Mouse (Mus musculus): ENCODE data around the gene Gm45233. TPM values are rescaled to one million over a fixed set of nuclear protein-coding genes. Genes with fewer than 3 reads are reported as not detected.

Gm45233 gene
- polyA plus RNA-seq, 1 experiment from 2014 or later, result not detected

GRCm38 (mm10) chr7:43490861-43491260 lies 46.9 kb downstream of the Gm45233 start:
- no peak overlapping the region for H3K4me3 ChIP-seq (ENCODE audit: low read depth, low read length)
- 48% methylated on average over 9 of the region's 9 CpGs for WGBS (ENCODE audit: insufficient replicate concordance)
- H3K9me3 ChIP-seq (replicated peaks; ENCODE audit: control insufficient read depth, low read length), result no peaks in the 10 kb centered on the region
- peaks cover 55% of the 10 kb centered on the region for H3K27me3 ChIP-seq (ENCODE audit: control insufficient read depth, insufficient read depth, low read length)
- no peaks in the 10 kb centered on the region; the same call in 1 of the 2 replicates for H3K4me1 ChIP-seq (ENCODE audit: control insufficient read depth, insufficient read depth, low read length)
- H3K9ac ChIP-seq (ENCODE audit: low read depth, low read length), result no peak overlapping the region
- ATAC-seq (replicated peaks; ENCODE audit: insufficient number of reproducible peaks, low FRiP score, low TSS enrichment), result no peak
- no peak overlapping the region for H3K4me2 ChIP-seq
- no peaks in the 10 kb centered on the region for H3K36me3 ChIP-seq (ENCODE audit: control insufficient read depth, insufficient read depth, low read length)
- H3K27ac ChIP-seq (ENCODE audit: low read depth, low read length), result no peak overlapping the region

- Histone ChIP-seq H3K4me3 (ENCODE audit: low read depth, low read length) (no peak overlapping the region), H3K36me3 (ENCODE audit: control insufficient read depth, insufficient read depth, low read length) (no peaks in the 10 kb centered on the region), H3K27ac (ENCODE audit: low read depth, low read length) (no peak overlapping the region), H3K4me2 (no peak overlapping the region), H3K9me3 (replicated peaks; ENCODE audit: control insufficient read depth, low read length) (no peaks in the 10 kb centered on the region; the same call in 1 of the 2 replicates), H3K4me1 (ENCODE audit: control insufficient read depth, insufficient read depth, low read length) (no peaks in the 10 kb centered on the region), H3K27me3 (ENCODE audit: control insufficient read depth, insufficient read depth, low read length) (peaks cover 29% of the 10 kb centered on the region), H3K9ac (ENCODE audit: low read depth, low read length) (no peak overlapping the region)
- ATAC-seq (replicated peaks; ENCODE audit: insufficient number of reproducible peaks, low FRiP score, low TSS enrichment), result no peak
- 18% methylated on average over 21 of the region's 21 CpGs for WGBS (ENCODE audit: insufficient replicate concordance)
These were observed 51.6 kb downstream of the Gm45233 start for GRCm38 (mm10) chr7:43495343-43496021.

- no peaks in the 10 kb centered on the region for H3K27me3 ChIP-seq (ENCODE audit: control insufficient read depth, insufficient read depth, low read length)
- no peak overlapping the region for H3K9ac ChIP-seq (ENCODE audit: low read depth, low read length)
- 45% methylated on average over 4 of the region's 4 CpGs for WGBS (ENCODE audit: insufficient replicate concordance)
- no peak overlapping the region for H3K4me3 ChIP-seq (ENCODE audit: low read depth, low read length)
- no peaks in the 10 kb centered on the region for H3K36me3 ChIP-seq (ENCODE audit: control insufficient read depth, insufficient read depth, low read length)
- no peaks in the 10 kb centered on the region for H3K4me1 ChIP-seq (ENCODE audit: control insufficient read depth, insufficient read depth, low read length)
- H3K4me2 ChIP-seq, result no peak overlapping the region
- H3K27ac ChIP-seq (ENCODE audit: low read depth, low read length), result no peak overlapping the region
- no peak for ATAC-seq (replicated peaks; ENCODE audit: insufficient number of reproducible peaks, low FRiP score, low TSS enrichment)
- 0 out of 2 replicates have a peak, but pooled peaks cover 2% of the 10 kb centered on the region for H3K9me3 ChIP-seq (replicated peaks; ENCODE audit: control insufficient read depth, low read length)
These were observed 68.0 kb downstream of the Gm45233 start for GRCm38 (mm10) chr7:43511707-43512478.

- WGBS (ENCODE audit: insufficient replicate concordance), result 75% methylated on average over 4 of the region's 4 CpGs
- Histone ChIP-seq H3K9me3 (replicated peaks; ENCODE audit: control insufficient read depth, low read length) (0 out of 2 replicates have a peak, but pooled peaks cover 2% of the 10 kb centered on the region), H3K4me2 (no peak overlapping the region), H3K27ac (ENCODE audit: low read depth, low read length) (no peak overlapping the region), H3K4me3 (ENCODE audit: low read depth, low read length) (no peak overlapping the region), H3K27me3 (ENCODE audit: control insufficient read depth, insufficient read depth, low read length) (no peaks in the 10 kb centered on the region), H3K9ac (ENCODE audit: low read depth, low read length) (no peak overlapping the region), H3K36me3 (ENCODE audit: control insufficient read depth, insufficient read depth, low read length) (no peaks in the 10 kb centered on the region), H3K4me1 (ENCODE audit: control insufficient read depth, insufficient read depth, low read length) (no peaks in the 10 kb centered on the region)
- ATAC-seq (replicated peaks; ENCODE audit: insufficient number of reproducible peaks, low FRiP score, low TSS enrichment), result no peak
These were observed 68.6 kb downstream of the Gm45233 start for GRCm38 (mm10) chr7:43512519-43512918.

Small RNA genes within 50 kb of the gene (microRNA-seq; reads per million reads assigned to microRNA genes)
- 2.1 reads per million, percentile 26 among the genes with 10 or more reads in this experiment for gene Mir7051 (ENCODE audit: borderline number of aligned reads)

Other genes with a start within 250 kb of the Gm45233 start
- gene Zfp715, start 130.8 kb upstream of the Gm45233 start, polyA plus RNA-seq (2014; fragmentation: Nextera tagmentation; extraction: Ambion mirVana), result 11.6 and 12.1 TPM in 2 replicates
- gene Siglecf, start 92.8 kb upstream of the Gm45233 start, polyA plus RNA-seq (2014; fragmentation: Nextera tagmentation; extraction: Ambion mirVana), result 0.54 TPM in 1 of 2 replicates, not detected in the other
- 0.24 TPM in 1 of 2 replicates, not detected in the other for gene Siglecg, start 35.9 kb upstream of the Gm45233 start, polyA plus RNA-seq (2014; fragmentation: Nextera tagmentation; extraction: Ambion mirVana)
- gene Lim2, start 16.5 kb upstream of the Gm45233 start, polyA plus RNA-seq (2014; fragmentation: Nextera tagmentation; extraction: Ambion mirVana), result not detected in 2 replicates
- 0.82 TPM in 1 of 2 replicates, not detected in the other for gene Nkg7, start 7.1 kb upstream of the Gm45233 start, polyA plus RNA-seq (2014; fragmentation: Nextera tagmentation; extraction: Ambion mirVana)
- not detected in 2 replicates for gene Cldnd2, start 3.3 kb upstream of the Gm45233 start, polyA plus RNA-seq (2014; fragmentation: Nextera tagmentation; extraction: Ambion mirVana)
- 538 and 556 TPM in 2 replicates for gene Etfb, start within 50 bp of the Gm45233 start, polyA plus RNA-seq (2014; fragmentation: Nextera tagmentation; extraction: Ambion mirVana)
- 0.99 and 1.9 TPM in 2 replicates for gene Vsig10l, start 19.0 kb downstream of the Gm45233 start, polyA plus RNA-seq (2014; fragmentation: Nextera tagmentation; extraction: Ambion mirVana)
- 0.10 and 0.11 TPM in 2 replicates for gene Iglon5, start 45.9 kb downstream of the Gm45233 start, polyA plus RNA-seq (2014; fragmentation: Nextera tagmentation; extraction: Ambion mirVana)
- gene 4931406B18Rik, start 61.8 kb downstream of the Gm45233 start, polyA plus RNA-seq (2014; fragmentation: Nextera tagmentation; extraction: Ambion mirVana), result not detected in 2 replicates
- 0.44 and 0.79 TPM in 2 replicates for gene Cd33, start 100.3 kb downstream of the Gm45233 start, polyA plus RNA-seq (2014; fragmentation: Nextera tagmentation; extraction: Ambion mirVana)
- 1.2 and 1.9 TPM in 2 replicates for gene Zfp658, start 118.1 kb downstream of the Gm45233 start, polyA plus RNA-seq (2014; fragmentation: Nextera tagmentation; extraction: Ambion mirVana)
- gene Zfp719, start 135.5 kb downstream of the Gm45233 start, polyA plus RNA-seq (2014; fragmentation: Nextera tagmentation; extraction: Ambion mirVana), result 8.0 TPM in 2 replicates
- gene Zfp819, start 163.0 kb downstream of the Gm45233 start, polyA plus RNA-seq (2014; fragmentation: Nextera tagmentation; extraction: Ambion mirVana), result 0.21 TPM in 1 of 2 replicates, not detected in the other
- gene Ceacam18, start 190.6 kb downstream of the Gm45233 start, polyA plus RNA-seq (2014; fragmentation: Nextera tagmentation; extraction: Ambion mirVana), result not detected in 2 replicates
- gene Siglece, start 216.0 kb downstream of the Gm45233 start, polyA plus RNA-seq (2014; fragmentation: Nextera tagmentation; extraction: Ambion mirVana), result 0.23 and 0.37 TPM in 2 replicates
- gene Ctu1, start 227.9 kb downstream of the Gm45233 start, polyA plus RNA-seq (2014; fragmentation: Nextera tagmentation; extraction: Ambion mirVana), result 4.2 and 5.1 TPM in 2 replicates
- gene Klk14, start 246.3 kb downstream of the Gm45233 start, polyA plus RNA-seq (2014; fragmentation: Nextera tagmentation; extraction: Ambion mirVana), result not detected in 2 replicates